Mouse (Mus musculus): ENCODE results near the gene Net1. TPM values are rescaled to one million over a fixed set of nuclear protein-coding genes. Genes with fewer than 3 reads are reported as not detected.
"Not testable (repeated sequence)": the region's sequence is repeated elsewhere in the genome, so short reads cannot be mapped to it uniquely, and the experiment has no call there.

Gene Net1
- polyA plus RNA-seq, 1 experiment, result not detected

DNA sequence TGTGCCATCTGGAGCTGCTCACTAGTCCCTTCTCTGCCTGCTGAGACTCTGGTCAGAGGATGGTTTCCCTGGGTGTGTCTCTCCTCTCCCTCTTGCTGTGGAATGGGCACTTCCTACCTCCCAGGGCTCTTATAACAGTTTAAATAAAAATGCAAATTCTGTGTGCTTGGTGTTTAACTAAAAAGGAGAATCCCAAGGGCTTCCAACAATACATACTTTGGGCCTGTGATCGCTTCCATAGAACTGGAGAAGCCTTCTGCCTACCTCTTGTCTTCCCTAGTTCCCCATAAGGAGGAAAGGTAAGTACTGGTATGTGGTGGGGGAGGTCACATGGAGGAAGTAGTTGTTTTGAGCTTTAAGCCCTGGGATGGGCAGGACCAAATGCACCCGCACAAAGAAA, 63.2 kb downstream of the Net1 start:
- Histone ChIP-seq H3K27ac (ENCODE audit: insufficient read depth, low read depth, low read length) (no peak overlapping the region), H3K4me3 (ENCODE audit: insufficient read depth, low read depth, low read length) (no peak overlapping the region), H3K4me1 (ENCODE audit: control insufficient read depth, insufficient read depth, low read length) (no peaks in the 10 kb centered on the region)
- WGBS, result 84% methylated on average over 2 of the region's 2 CpGs
- TF ChIP-seq POLR2A (IDR thresholded peaks at IDR 0.05; ENCODE audit: insufficient read depth, low read depth, low read length) (no peak), CTCF (IDR thresholded peaks at IDR 0.05; ENCODE audit: insufficient read depth, low read depth, low read length) (no peak)

DNA sequence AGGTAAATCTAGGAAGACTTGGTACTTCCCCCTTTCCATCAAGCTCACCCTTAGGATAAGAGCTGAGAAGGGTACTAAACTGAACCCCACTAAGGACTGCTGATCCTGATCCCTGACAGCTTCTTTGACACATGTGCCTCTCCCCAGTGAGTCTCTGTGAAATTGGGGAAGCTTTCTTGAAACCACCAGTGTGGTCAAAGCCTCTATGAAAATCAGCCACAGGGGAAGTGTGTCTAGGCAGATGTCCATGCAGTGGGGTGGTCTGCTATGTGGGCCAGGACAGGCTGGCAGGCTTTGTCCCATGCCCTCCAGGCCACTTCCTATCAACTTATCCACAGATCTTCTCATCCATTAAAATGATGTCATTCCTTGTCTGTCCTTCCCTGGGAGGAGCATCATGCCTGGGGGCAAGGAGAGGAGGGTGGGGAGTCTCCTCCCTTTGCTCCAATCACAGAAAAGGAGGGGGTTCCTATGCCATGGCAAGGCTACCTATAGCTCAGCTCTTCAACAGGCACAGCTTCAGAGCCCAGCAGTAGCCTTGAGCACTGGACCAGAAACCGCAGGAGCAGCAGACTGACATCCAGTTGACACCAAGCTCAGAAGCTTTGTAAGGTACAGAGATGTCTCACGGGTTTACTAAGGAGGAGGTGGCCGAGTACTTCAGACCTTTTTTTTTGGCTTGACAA, 64.2 kb downstream of the Net1 start, which contains the start of gene Calm5:
Gene Calm5, plus strand, starts transcription at position 526 of the 686 bp plus-strand sequence.
- WGBS, result 87% methylated on average over 3 of the region's 3 CpGs
- not testable (repeated sequence) for H3K4me1 ChIP-seq (ENCODE audit: control insufficient read depth, insufficient read depth, low read length); H3K27ac ChIP-seq (ENCODE audit: insufficient read depth, low read depth, low read length); H3K4me3 ChIP-seq (ENCODE audit: insufficient read depth, low read depth, low read length)

DNA sequence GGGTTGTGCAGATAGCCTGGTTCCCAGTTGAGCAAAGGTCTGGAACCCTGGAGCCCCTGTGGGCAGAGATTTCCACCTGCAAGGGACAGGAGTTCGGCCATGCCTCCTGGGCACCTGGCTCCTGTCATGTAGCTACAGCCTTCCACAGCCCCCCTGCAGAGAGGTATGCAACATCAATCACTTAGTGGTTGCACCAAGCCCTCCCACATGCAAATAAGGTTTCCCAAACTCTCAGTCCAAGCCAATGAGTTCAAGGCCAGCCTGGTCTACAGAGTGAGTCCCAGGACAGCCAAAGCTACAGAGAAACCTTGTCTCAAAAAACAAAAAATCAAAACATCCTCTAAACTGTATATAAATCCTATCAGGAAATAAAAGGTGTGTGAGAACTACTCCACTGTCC, 67.7 kb downstream of the Net1 start:
- WGBS, result 82% methylated on average over 1 of the region's 1 CpGs
- H3K4me3 ChIP-seq (ENCODE audit: insufficient read depth, low read depth, low read length), result no peak overlapping the region
- H3K4me1 ChIP-seq (ENCODE audit: control insufficient read depth, insufficient read depth, low read length), result no peaks in the 10 kb centered on the region
- no peak overlapping the region for H3K27ac ChIP-seq (ENCODE audit: insufficient read depth, low read depth, low read length)
- TF ChIP-seq CTCF (IDR thresholded peaks at IDR 0.05; ENCODE audit: insufficient read depth, low read depth, low read length) (no peak), POLR2A (IDR thresholded peaks at IDR 0.05; ENCODE audit: insufficient read depth, low read depth, low read length) (no peak)

DNA sequence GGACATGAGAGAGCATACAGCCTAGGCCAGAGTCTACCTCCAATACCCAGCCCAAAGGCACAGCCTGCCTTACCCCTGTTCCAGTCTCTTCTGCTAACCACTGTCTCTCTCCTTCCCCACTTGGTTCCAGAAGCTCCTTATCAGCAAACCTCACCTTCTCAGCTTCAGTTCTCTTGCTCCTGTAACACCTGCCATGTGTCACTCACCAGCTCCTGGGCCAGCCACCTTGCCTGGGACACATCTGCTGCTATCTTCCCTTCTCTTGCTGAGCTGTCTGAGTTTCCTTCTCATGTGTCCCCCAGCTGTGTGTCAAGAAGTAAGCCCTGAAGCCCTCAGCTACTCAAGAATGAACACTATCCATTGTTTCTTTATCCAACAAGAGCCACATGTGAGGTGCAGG, 77.4 kb downstream of the Net1 start:
- not testable (repeated sequence) for H3K4me3 ChIP-seq (ENCODE audit: insufficient read depth, low read depth, low read length); H3K4me1 ChIP-seq (ENCODE audit: control insufficient read depth, insufficient read depth, low read length); H3K27ac ChIP-seq (ENCODE audit: insufficient read depth, low read depth, low read length)

DNA sequence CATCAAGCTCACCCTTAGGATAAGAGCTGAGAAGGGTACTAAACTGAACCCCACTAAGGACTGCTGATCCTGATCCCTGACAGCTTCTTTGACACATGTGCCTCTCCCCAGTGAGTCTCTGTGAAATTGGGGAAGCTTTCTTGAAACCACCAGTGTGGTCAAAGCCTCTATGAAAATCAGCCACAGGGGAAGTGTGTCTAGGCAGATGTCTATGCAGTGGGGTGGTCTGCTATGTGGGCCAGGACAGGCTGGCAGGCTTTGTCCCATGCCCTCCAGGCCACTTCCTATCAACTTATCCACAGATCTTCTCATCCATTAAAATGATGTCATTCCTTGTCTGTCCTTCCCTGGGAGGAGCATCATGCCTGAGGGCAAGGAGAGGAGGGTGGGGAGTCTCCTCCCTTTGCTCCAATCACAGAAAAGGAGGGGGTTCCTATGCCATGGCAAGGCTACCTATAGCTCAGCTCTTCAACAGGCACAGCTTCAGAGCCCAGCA, 80.7 kb downstream of the Net1 start, which contains the start of gene Calm4:
Gene Calm4, plus strand, starts transcription at position 446 of the 496 bp plus-strand sequence.
- not testable (repeated sequence) for H3K4me3 ChIP-seq (ENCODE audit: insufficient read depth, low read depth, low read length); H3K27ac ChIP-seq (ENCODE audit: insufficient read depth, low read depth, low read length); H3K4me1 ChIP-seq (ENCODE audit: control insufficient read depth, insufficient read depth, low read length)

DNA sequence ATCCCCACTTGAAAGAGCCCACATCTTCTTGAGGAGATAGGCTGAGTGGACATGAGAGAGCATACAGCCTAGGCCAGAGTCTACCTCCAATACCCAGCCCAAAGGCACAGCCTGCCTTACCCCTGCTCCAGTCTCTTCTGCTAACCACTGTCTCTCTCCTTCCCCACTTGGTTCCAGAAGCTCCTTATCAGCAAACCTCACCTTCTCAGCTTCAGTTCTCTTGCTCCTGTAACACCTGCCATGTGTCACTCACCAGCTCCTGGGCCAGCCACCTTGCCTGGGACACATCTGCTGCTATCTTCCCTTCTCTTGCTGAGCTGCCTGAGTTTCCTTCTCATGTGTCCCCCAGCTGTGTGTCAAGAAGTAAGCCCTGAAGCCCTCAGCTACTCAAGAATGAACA, 84.4 kb downstream of the Net1 start:
- not testable (repeated sequence) for H3K4me3 ChIP-seq (ENCODE audit: insufficient read depth, low read depth, low read length); H3K27ac ChIP-seq (ENCODE audit: insufficient read depth, low read depth, low read length); H3K4me1 ChIP-seq (ENCODE audit: control insufficient read depth, insufficient read depth, low read length)

DNA sequence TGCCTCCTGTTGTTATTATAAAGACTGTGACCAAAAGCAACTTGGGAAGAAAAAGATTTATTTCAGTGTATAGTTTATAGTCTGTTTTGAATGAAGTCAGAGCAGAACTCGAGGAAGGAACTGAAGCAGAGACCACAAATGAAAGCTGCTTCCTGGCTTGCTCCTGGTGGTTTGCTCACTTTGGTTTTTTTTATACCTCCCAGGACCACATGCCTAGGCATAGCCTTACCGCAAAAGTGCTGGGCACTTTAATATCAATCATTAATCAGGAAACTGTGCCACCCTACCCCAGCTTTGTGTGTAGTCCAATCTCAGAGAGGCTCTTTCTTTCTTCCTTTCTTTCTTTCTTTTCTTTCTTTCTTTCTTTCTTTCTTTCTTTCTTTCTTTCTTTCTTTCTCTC, 85.6 kb downstream of the Net1 start:
- H3K4me1 ChIP-seq (ENCODE audit: control insufficient read depth, insufficient read depth, low read length), result no peaks in the 10 kb centered on the region
- WGBS, result 56% methylated on average over 2 of the region's 2 CpGs

More for the DNA sequence above, 85.6 kb downstream of the Net1 start:
- TF ChIP-seq POLR2A (IDR thresholded peaks at IDR 0.05; ENCODE audit: insufficient read depth, low read depth, low read length) (no peak), CTCF (IDR thresholded peaks at IDR 0.05; ENCODE audit: insufficient read depth, low read depth, low read length) (no peak)
- Histone ChIP-seq H3K4me3 (ENCODE audit: insufficient read depth, low read depth, low read length) (no peak overlapping the region), H3K27ac (ENCODE audit: insufficient read depth, low read depth, low read length) (no peak overlapping the region)

Other genes starting within 250 kb of the Net1 start
- not detected in 2 replicates for gene Calml3, start 113.9 kb downstream of the Net1 start, polyA plus RNA-seq (2012; ENCODE audit: insufficient read depth, insufficient read length, low replicate concordance, missing spikeins)
- not detected in 2 replicates for gene Calm4, start 80.5 kb downstream of the Net1 start, polyA plus RNA-seq (2012; ENCODE audit: insufficient read depth, insufficient read length, low replicate concordance, missing spikeins)
- gene Calm5, start 64.0 kb downstream of the Net1 start, polyA plus RNA-seq (2012; ENCODE audit: insufficient read depth, insufficient read length, low replicate concordance, missing spikeins), result not detected in 2 replicates
- gene Tubal3, start 54 bp upstream of the Net1 start, polyA plus RNA-seq (2012; ENCODE audit: insufficient read depth, insufficient read length, low replicate concordance, missing spikeins), result not detected in 2 replicates
- gene Ucn3, start 27.1 kb upstream of the Net1 start, polyA plus RNA-seq (2012; ENCODE audit: insufficient read depth, insufficient read length, low replicate concordance, missing spikeins), result not detected in 2 replicates
- not detected in 2 replicates for gene Akr1c14, start 130.8 kb upstream of the Net1 start, polyA plus RNA-seq (2012; ENCODE audit: insufficient read depth, insufficient read length, low replicate concordance, missing spikeins)
- not detected in 2 replicates for gene Akr1c18, start 232.4 kb upstream of the Net1 start, polyA plus RNA-seq (2012; ENCODE audit: insufficient read depth, insufficient read length, low replicate concordance, missing spikeins)

Data from olfactory bulb, adult 2 months (tissue).